ENCODE assay signal across 8 mouse cellular contexts in the genomic region with DNA sequence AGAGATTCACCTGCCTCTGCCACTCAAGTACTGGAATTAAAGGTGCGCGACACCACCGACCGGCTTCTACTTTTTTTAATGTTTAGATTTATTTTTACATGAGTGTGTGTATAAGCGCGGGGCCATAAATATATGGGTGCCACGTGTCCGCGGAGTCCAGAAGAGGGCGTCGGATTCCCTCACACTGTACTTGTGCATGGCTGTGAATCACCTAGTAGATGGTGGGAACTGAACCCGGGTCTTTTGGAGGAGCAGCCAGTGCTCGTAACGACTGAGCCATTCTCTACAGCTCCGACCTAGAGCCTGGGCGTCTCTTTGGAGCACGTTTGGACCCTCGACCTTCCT. TPM values are rescaled to one million over a fixed set of nuclear protein-coding genes. Genes with fewer than 3 reads are reported as not detected.
DNase-seq lines count a peak whose midpoint lies in the region; ATAC-seq and TF ChIP-seq lines count a peak whose summit lies in the region.

No protein-coding gene starts in this region.

- H3K36me3 ChIP-seq in liver, adult 2 months (ENCODE audit: control insufficient read depth, insufficient read depth, low read length): no peaks in the 10 kb centered on the region
- no peaks in the 10 kb centered on the region for H3K36me3 ChIP-seq in stomach, embryonic 15.5 days

- no peak for TF ChIP-seq POLR2A in cerebellum, adult 2 months (IDR thresholded peaks at IDR 0.05; ENCODE audit: borderline replicate concordance, insufficient read depth, low read length)
- TF ChIP-seq POLR2A in liver, adult 2 months (IDR thresholded peaks at IDR 0.05; ENCODE audit: extremely low read depth, insufficient read depth, low read length): no peak

- no peak for DNase-seq in cerebellum, adult 2 months
- no peak for DNase-seq in cerebellum, postnatal 14 days
- peak; percentile 75 for DNase-seq in thymus, postnatal 4 days
- DNase-seq in thymus, adult 18-20 months: no peak
- no peak for DNase-seq in liver, adult 2 months (ENCODE audit: extremely low read depth, low read depth, low spot score)
- DNase-seq in layer of hippocampus, adult 9-11 months: no peak

- peak; percentile 52; the same call in 1 of the 2 replicates for TF ChIP-seq CTCF in cerebellum, adult 2 months (IDR thresholded peaks at IDR 0.05; ENCODE audit: borderline replicate concordance, insufficient read depth, low read depth, low read length)
- peak; percentile 58 for TF ChIP-seq CTCF in liver, adult 2 months (IDR thresholded peaks at IDR 0.05; ENCODE audit: low read depth, low read length)

- peak overlapping the region; percentile 73 for H3K9ac ChIP-seq in liver, adult 2 months (ENCODE audit: low read depth, low read length)
- no peak overlapping the region for H3K9ac ChIP-seq in stomach, embryonic 15.5 days

- 2% methylated on average over 18 of the region's 18 CpGs for WGBS in cerebellum, adult 2 months
- WGBS in liver, adult 2 months: 3% methylated on average over 18 of the region's 18 CpGs
- WGBS in stomach, embryonic 15.5 days: 2% methylated on average over 18 of the region's 18 CpGs

- H3K79me2 ChIP-seq in liver, adult 2 months (ENCODE audit: control insufficient read depth, insufficient read depth, low read length): no peaks in the 10 kb centered on the region

- peak overlapping the region; percentile 55 for H3K4me2 ChIP-seq in stomach, embryonic 15.5 days

- H3K9me3 ChIP-seq in stomach, embryonic 15.5 days: no peaks in the 10 kb centered on the region

- H3K27me3 ChIP-seq in cerebellum, adult 2 months (ENCODE audit: control insufficient read depth, insufficient read depth, low read length): no peaks in the 10 kb centered on the region
- no peaks in the 10 kb centered on the region for H3K27me3 ChIP-seq in liver, adult 2 months (ENCODE audit: control insufficient read depth, insufficient read depth, low read length)
- H3K27me3 ChIP-seq in stomach, embryonic 15.5 days (replicated peaks): no peaks in the 10 kb centered on the region; the same call in 1 of the 2 replicates

- peak overlapping the region; percentile 78 for H3K4me3 ChIP-seq in cerebellum, adult 2 months (replicated peaks; ENCODE audit: insufficient read depth, low read depth, low read length)
- H3K4me3 ChIP-seq in liver, adult 2 months (ENCODE audit: insufficient read depth, low read depth, low read length): peak overlapping the region; percentile 57
- H3K4me3 ChIP-seq in stomach, embryonic 15.5 days (replicated peaks): peak overlapping the region; percentile 75

- 0 out of 2 replicates have a peak overlapping the region, but pooled peaks have one; percentile 2 for H3K27ac ChIP-seq in cerebellum, adult 2 months (ENCODE audit: insufficient read depth, low read length)
- H3K27ac ChIP-seq in liver, adult 2 months (replicated peaks; ENCODE audit: insufficient read depth, low read depth, low read length): peak overlapping the region; percentile 72
- H3K27ac ChIP-seq in stomach, embryonic 15.5 days: peak overlapping the region; percentile 67

- no peaks in the 10 kb centered on the region for H3K4me1 ChIP-seq in cerebellum, adult 2 months (ENCODE audit: control insufficient read depth, insufficient read depth, low read length)
- H3K4me1 ChIP-seq in liver, adult 2 months (ENCODE audit: control insufficient read depth, insufficient read depth, low read length): no peaks in the 10 kb centered on the region
- peaks cover 6% of the 10 kb centered on the region; the same call in 1 of the 2 replicates for H3K4me1 ChIP-seq in stomach, embryonic 15.5 days

- ATAC-seq in stomach, embryonic 15.5 days (ENCODE audit: insufficient read depth, low FRiP score, low read depth): peak; percentile 71
- ATAC-seq in monocyte, adult 5-6 weeks (replicated peaks; ENCODE audit: insufficient number of reproducible peaks, low FRiP score, low TSS enrichment, poor library complexity, severe bottlenecking): no peak

RNA-seq across cellular contexts. Expression of gene Swsap1, which starts 0.4 kb away (rescaled TPM):
- 12.2 and 12.8 TPM in 2 replicates for polyA plus RNA-seq in cerebellum, adult 2 months (2012; rRNA removed)
- 4.1 and 5.3 TPM in 2 replicates for total RNA-seq in liver, adult 2 months (2014; rRNA removed)
- polyA plus RNA-seq in liver, adult 2 months (2012; rRNA removed): 4.7 and 5.2 TPM in 2 replicates
- polyA plus RNA-seq in stomach, embryonic 15.5 days (2015; fragmentation: Nextera tagmentation; extraction: Ambion mirVana): 6.2 and 6.6 TPM in 2 replicates
- total RNA-seq in monocyte, adult 5-6 weeks (2017): 2.2 to 5.5 TPM (median 2.5 TPM) in 3 replicates

RNA-seq across cellular contexts. Expression of gene Epor, which starts 8.1 kb away (rescaled TPM):
- 9.2 and 10.4 TPM in 2 replicates for polyA plus RNA-seq in cerebellum, adult 2 months (2012; rRNA removed)
- 0.74 and 1.8 TPM in 2 replicates for total RNA-seq in liver, adult 2 months (2014; rRNA removed)
- 4.8 and 5.0 TPM in 2 replicates for polyA plus RNA-seq in liver, adult 2 months (2012; rRNA removed)
- polyA plus RNA-seq in stomach, embryonic 15.5 days (2015; fragmentation: Nextera tagmentation; extraction: Ambion mirVana): 8.5 and 14.7 TPM in 2 replicates
- total RNA-seq in monocyte, adult 5-6 weeks (2017): not detected in 3 replicates

RNA-seq across cellular contexts. Expression of gene Plppr2, which starts 18.4 kb away (rescaled TPM):
- polyA plus RNA-seq in cerebellum, adult 2 months (2012; rRNA removed): 97.5 and 106 TPM in 2 replicates
- 0.67 and 0.74 TPM in 2 replicates for total RNA-seq in liver, adult 2 months (2014; rRNA removed)
- polyA plus RNA-seq in liver, adult 2 months (2012; rRNA removed): 9.4 and 14.6 TPM in 2 replicates
- 7.9 and 8.1 TPM in 2 replicates for polyA plus RNA-seq in stomach, embryonic 15.5 days (2015; fragmentation: Nextera tagmentation; extraction: Ambion mirVana)
- total RNA-seq in monocyte, adult 5-6 weeks (2017): 0.58 TPM in 1 of 3 replicates, not detected in the others

RNA-seq across cellular contexts. Expression of gene Tmem205, which starts 27.8 kb away (rescaled TPM):
- 62.5 and 64.1 TPM in 2 replicates for polyA plus RNA-seq in cerebellum, adult 2 months (2012; rRNA removed)
- total RNA-seq in liver, adult 2 months (2014; rRNA removed): 841 and 970 TPM in 2 replicates
- 1,676 and 1,979 TPM in 2 replicates for polyA plus RNA-seq in liver, adult 2 months (2012; rRNA removed)
- polyA plus RNA-seq in stomach, embryonic 15.5 days (2015; fragmentation: Nextera tagmentation; extraction: Ambion mirVana): 70.7 and 74.5 TPM in 2 replicates
- 1.1 to 5.0 TPM (median 4.0 TPM) in 3 replicates for total RNA-seq in monocyte, adult 5-6 weeks (2017)

RNA-seq across cellular contexts. Expression of gene Ccdc159, which starts 27.9 kb away (rescaled TPM):
- polyA plus RNA-seq in cerebellum, adult 2 months (2012; rRNA removed): 14.7 and 16.6 TPM in 2 replicates
- total RNA-seq in liver, adult 2 months (2014; rRNA removed): 7.6 and 7.9 TPM in 2 replicates
- polyA plus RNA-seq in liver, adult 2 months (2012; rRNA removed): 6.7 and 11.6 TPM in 2 replicates
- 4.4 and 5.2 TPM in 2 replicates for polyA plus RNA-seq in stomach, embryonic 15.5 days (2015; fragmentation: Nextera tagmentation; extraction: Ambion mirVana)
- total RNA-seq in monocyte, adult 5-6 weeks (2017): 0.21 TPM in 1 of 3 replicates, not detected in the others

Comparison
In these comparisons a context has a peak if more than half of its experiments do, and no peak if none do; other contexts are left out.
1. H3K27ac ChIP-seq: peak in every context shown above with its lines; median percentile 72 in liver, adult 2 months; 67 in stomach, embryonic 15.5 days; 2 in cerebellum, adult 2 months.